Mouse (Mus musculus) ES-CJ7 (cell line): Measurements from ENCODE around the gene Alk.
A peak's percentile ranks its signal among the peaks of the same experiment; 100 is the strongest.

ENCODE experiments used
- DNase-seq: peaks from one replicate; pipeline ENCODE4 v3.0.0; 2011; ENCODE audit warnings: low read depth, low spot score

Gene Alk

GRCm38 (mm10) chr17:72038371-72038770 is 566.1 kb downstream of the Alk start:
- DNase-seq: no peak

DNA sequence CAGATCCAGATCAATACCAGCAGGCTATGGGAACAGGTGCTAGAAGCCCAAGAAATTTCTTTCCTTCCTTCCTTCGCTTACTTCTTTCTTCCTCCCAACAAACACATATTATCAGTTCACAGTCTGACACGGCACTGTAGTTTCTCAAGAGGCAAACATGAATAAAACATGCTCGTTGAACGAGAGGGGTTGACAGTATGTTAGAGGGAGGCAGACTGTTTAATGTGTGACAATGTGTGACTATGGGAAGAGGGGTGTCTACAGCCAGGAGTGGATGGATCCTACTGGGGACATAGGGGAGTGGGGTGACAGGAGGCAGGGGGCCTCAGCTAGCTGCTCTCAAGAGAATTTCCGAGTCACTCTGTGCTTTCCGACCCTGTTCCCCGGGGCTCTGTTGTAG is 573.8 kb downstream of the Alk start:
- DNase-seq: no peak

GRCm38 (mm10) chr17:72023323-72023722 is 581.1 kb downstream of the Alk start:
- DNase-seq: no peak

DNA sequence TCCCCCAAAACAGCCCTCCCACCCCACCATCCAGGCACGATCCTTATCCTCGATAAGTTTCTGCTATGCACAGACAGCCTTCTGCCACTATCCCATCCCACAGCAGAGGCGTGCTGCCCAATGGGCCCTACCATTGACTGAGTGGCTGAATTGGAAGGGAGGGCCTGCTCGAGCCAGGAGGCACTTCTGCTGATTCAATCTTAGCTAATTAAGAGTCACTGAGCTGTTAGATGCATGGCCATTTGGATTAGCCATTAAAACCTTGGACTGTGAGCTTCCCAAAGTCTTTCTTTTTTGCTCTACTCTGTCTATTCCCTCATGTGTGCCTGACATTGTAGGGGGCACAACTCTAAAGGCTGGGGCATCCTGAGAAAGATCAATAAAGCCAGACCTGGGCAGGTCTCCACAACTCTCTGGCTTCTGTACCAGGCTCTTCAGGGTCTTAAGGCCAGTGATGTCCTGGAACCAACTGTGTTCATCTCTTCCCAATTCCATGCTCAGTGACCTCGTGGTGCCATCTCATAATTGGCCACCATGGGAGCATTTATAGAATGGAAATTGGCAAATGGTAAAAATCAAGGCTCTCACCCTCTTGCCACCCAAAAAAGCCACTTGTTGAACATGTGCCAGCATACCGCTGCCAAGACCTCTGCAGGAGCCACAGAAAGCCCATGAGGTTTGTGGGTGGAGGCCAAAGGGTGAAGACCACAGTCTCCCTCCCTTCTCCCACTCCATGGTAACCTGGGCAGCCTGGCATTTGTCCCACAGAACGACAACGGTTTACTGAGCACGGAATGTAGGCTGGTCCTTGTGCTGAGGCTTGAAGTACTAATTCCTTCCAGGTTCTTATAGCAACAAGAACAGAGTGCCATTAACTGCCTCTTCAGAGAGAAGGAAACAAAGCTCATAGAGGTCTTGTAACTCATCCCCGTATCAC is 582.4 kb downstream of the Alk start:
- no peak for DNase-seq

DNA sequence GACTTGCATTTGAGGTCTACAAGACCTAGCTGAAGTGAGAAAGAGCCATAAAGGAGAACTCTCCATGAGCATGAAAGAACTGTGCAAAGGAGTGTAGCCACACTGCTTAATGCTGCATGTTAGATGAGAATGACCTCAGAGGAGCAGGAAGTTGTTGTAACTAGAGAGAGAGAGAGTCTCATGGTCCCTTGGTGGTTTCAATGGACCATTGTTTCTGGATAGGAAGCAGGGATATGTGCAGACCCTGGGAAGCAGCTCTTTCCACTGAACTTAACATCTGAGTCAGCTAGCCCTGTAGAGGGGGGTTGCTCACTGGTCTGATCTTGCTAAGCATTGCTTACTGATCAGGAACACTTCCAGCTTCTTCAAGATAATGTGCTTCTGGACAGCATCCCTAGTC is 587.1 kb downstream of the Alk start:
- DNase-seq: no peak

DNA sequence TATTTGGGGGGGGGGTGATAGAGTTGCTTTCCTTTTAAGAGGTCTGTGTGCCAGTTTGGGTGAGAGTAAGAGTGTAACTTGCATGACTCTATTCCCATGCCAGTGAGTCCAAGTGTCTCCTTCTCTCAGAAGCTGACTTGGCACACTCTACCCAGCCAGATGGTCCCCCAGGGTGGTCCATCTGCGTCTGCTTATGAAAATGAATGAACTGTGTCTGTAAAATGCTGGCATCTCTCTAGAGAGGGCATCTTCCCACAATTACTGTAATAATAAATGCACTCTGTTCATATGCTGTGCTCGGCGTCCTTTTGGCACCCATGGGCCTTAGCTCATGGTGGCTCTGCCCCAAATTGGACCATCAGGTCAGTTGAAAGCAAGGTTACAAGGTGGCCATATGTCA is 589.2 kb downstream of the Alk start:
- no peak for DNase-seq

DNA sequence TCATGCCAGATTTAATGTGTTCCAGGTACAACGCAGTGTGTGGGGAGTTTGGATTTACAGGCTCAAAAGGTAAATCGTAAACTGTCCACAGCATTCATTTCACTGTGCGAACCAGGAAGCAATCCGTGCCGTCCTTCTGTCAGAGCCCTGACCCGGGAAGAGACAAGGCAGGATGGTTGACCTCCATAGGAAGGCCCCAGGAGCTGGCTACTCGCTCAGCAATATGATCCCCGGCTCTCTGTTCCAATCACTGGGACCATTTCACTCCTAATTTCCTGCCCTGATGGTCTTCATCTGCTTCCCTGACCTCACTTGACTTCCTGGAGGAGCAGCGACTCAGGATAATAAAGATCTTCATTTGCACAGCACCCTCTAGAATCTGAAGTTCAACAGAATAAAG is 591.7 kb downstream of the Alk start:
- no peak for DNase-seq

- DNase-seq: no peak
Observed at GRCm38 (mm10) chr17:72009836-72010235, 594.6 kb downstream of the Alk start.

DNA sequence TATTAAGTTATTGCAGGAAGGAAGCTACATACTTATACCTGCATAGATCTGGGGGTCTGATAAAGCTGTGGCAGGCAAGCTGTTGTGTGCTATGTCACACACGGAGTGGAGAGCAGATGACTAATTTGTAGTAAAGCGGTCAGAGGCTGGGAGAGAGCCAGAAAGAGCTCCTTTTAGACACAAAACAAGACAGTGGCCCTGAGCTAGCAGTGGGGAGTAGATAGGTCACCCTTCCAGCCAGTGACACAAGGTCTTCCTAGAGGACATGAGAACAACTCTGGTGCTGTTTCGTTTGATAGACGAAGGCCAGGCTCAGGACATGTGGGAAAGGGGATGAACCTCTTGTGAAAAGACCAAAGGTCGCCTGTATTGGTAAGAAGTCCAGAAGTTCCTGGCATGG is 596.0 kb downstream of the Alk start:
- no peak for DNase-seq

DNA sequence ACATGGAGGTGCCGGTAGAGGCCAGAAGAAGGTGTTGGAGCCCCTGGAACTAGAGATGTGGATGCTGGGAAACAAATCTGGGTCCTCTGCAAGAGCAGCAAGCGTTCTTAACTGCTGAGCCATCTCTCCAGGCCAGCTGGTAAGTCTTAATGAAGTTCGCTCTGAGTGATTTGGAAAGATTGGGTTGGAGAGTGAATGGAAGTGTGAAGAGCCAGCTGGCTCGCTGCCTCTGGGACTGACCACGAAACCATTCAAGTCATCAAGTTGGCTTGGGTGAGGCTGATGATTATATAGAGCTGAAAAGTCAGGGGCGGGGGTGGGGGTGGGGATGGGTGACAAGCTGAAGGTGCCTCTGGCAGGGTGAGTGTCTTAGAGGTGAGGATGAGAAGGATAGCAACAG is 599.1 kb downstream of the Alk start:
- no peak for DNase-seq

GRCm38 (mm10) chr17:71999527-72000482 is 604.6 kb downstream of the Alk start:
- DNase-seq: no peak

DNA sequence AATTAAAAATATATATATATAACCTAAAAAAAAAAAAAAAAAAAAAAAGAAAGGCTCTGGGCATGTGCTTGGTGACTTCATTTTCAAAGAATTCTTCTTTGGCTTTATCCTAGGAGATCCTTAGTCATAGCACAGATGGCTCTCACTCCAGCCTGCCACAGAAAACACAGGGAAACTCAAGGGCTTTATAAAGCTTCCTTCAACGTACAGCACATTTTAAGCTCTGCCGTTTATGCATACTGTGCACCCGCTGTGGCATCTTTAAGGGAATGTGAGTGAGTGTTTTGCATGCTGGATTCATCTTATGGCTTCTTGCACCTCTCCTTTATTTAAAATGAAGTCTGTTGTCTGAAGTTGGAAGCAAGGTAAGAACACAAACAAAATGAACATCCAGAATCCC is 606.7 kb downstream of the Alk start:
- DNase-seq: no peak

DNA sequence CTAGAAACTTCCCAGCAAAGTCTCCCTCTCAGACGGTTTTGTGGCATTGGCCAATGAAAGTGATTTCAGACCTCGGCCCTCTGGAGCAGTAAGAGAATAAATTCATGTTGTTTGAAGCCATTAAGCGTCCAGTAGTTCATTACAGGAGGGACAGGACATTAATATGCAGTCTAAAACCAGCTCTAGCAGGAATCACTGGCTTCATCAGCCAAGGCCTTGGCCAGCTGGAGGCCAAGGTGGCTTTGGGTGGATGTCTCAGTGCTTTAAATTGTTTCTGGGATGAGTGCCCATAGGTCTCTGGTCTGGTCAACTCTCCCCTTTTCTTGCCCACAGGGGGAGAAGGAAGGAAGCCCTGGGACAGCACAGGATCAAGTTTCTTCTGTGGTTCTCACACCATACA is 608.9 kb downstream of the Alk start:
- no peak for DNase-seq

GRCm38 (mm10) chr17:71994144-71994543 is 610.3 kb downstream of the Alk start:
- no peak for DNase-seq

DNA sequence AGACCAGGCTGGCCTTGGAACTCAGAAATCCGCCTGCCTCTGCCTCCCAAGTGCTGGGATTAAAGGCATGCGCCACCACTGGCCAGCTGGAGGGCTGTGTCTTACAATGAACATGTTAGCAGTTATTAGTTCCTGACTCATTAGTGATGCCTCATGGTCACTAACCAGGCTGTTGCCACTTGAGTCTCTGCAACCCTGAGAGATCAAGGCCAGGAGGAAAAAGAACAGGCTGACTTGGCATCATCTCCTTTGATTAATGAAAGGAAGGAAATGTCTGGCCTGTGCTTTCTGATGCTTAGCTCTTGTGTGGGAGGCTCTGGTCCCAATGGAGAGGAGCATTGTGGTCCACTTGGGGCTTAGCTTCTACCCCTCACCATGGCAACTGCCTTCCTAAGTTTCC is 611.4 kb downstream of the Alk start:
- DNase-seq: no peak

DNA sequence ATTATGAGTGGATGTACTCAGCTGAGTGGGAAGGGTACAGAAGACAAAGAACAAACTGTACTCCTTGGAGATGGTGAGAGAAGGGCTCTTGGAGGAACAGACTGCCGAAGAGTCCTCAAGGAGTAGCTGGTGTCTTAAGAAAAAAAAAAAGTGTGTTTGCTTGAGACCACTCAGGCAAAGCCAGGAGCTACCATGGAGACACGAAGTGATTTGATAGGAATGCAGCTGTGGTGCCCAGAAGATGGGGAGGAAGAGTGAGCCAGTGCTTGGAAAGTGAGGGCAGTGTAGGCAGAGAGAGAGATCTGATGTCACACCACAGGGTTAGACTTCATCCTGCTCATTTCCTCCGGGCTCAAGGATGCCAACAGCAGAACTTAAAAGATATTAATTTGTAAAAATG is 613.2 kb downstream of the Alk start:
- no peak for DNase-seq

GRCm38 (mm10) chr17:71990176-71990720 is 614.2 kb downstream of the Alk start:
- DNase-seq: no peak

GRCm38 (mm10) chr17:71988736-71989569 is 615.5 kb downstream of the Alk start:
- DNase-seq: no peak

- no peak for DNase-seq
Observed at GRCm38 (mm10) chr17:71986998-71987397, 617.4 kb downstream of the Alk start.

- DNase-seq: peak; percentile 3
Observed at GRCm38 (mm10) chr17:71986456-71986855, 618.0 kb downstream of the Alk start.

- no peak for DNase-seq
Observed at GRCm38 (mm10) chr17:71981177-71981576, 623.2 kb downstream of the Alk start.
